Mouse (Mus musculus): ENCODE data around the gene Abhd17a.

Gene Abhd17a

DNA sequence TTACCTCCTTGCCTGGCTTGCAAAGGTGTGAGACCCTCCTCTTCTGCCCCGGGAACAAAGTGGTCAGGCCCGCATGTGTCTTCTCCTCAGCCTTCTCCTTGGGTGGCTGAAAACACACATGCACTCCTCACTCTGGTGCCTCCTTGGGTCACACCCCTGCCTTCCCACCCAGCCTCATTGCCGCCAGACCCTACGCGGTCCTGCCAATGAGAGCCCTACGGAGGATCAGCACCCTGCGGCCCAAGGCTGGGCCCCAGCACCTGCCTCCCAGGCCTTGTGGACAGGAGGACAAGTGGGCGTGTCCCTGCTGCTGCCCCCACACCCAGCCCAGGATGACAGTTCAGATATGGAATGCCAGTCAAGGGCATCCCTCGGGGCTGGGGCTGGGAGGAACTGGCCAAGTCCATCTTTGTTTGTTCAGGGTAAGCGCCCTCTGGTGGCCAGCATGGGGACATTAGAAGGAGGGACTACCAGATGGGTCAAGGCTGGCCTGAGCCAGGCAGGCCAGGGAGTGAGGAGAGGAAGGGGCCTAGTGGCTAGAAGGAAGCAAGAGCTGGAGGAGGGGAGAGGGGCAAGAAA lies 41.6 kb downstream of the Abhd17a start:
- peak; percentile 54 for DNase-seq (ENCODE audit: low read depth, low spot score)

DNA sequence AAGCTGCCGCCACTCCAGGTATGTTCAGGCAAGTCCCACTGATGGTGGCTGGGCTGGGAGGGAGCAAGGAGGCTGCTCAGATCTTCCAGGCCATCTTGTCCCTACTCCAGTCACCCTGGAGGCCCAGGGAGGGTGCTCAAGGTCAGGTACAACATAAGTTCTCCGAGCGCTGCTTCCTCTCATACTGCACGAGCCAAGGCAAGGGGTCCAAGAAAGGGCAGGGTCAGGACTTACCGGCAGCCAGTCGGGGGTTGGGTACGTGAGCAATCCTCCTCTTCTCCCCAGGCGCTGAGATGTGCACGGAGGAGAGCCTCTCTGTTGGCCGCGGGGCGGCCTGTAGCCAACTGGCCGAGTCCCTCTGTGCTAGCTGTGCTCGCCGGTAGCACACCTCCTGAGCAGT lies 42.6 kb downstream of the Abhd17a start:
- DNase-seq (ENCODE audit: low read depth, low spot score), result no peak

DNA sequence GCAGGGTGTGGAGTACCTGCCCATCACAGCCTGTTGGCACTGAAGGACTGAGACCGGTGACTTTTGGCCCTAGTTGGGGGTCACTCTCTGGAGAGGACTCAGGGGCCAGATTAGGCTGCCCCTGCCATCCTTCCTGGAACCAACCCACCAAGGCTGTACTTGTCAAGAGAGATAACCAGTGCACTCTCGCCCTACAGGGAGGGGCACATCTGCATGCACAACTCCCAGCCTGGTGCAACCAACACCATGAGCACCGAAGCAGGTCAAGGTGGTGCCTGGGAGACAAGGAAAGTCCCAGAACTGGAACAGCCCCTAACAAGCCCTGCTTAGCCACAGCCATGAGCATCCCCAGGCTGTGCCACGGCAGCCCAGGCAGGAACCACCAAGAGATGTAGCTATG lies 43.2 kb downstream of the Abhd17a start:
- DNase-seq (ENCODE audit: low read depth, low spot score), result no peak

DNA sequence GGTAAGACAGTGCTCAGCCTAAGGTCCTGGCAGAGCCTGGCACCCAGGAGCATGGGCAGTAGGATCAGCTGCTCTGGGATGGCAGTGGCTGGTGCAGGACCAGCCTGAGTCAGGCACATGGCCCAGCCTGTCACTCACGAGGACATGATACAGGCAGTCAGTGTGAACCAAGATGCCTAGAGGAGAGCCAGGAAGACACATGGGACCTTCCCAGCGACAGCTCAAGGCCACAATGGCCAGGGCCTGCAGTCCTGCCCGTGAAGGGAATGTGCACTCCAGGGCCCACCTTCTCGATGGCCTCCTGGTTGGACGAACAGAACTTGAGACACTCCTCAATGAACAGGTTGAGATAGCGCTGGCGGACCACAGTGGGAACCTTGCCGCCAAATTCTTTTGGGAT lies 44.6 kb downstream of the Abhd17a start:
- DNase-seq (ENCODE audit: low read depth, low spot score), result no peak

DNA sequence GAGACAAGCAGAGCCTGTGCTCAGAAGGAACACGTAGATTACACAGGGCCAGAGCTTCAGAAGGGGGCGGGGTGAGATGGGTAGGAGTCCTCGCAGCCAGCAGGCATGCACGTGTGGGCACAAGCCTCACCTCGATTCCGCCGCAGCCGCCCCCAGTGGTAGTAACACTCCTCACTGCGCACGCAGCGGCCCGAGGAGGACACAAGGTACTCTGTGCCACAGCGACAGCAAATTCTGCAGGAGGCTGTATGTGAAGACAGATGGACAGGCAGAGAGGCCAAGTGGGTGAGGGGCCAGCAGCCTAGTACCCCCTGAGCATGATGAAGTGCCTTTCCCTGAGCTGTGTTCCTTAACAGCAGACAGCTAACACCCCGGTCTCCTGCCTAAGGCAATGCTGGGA lies 46.3 kb downstream of the Abhd17a start:
- DNase-seq (ENCODE audit: low read depth, low spot score), result no peak

DNA sequence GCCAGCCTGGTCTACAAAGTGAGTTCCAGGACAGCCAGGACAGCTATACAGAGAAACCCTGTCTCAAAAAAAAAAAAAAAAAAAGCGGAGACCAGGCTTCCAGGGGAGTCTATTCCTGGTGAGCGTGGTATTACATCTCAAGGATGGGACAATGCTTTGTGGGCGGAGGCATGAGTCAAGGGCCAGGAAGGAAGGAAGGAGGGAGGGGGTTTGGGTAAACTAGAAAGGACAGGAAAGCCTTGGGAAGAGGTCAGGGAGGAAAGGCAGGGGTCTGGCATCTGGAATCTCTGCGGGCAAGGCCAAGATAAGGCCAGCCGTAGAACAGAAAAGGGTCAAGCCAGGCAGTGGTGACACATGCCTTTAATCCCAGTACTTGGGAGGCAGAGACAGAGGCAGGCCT lies 50.6 kb downstream of the Abhd17a start:
- no peak for DNase-seq (ENCODE audit: low read depth, low spot score)

DNA sequence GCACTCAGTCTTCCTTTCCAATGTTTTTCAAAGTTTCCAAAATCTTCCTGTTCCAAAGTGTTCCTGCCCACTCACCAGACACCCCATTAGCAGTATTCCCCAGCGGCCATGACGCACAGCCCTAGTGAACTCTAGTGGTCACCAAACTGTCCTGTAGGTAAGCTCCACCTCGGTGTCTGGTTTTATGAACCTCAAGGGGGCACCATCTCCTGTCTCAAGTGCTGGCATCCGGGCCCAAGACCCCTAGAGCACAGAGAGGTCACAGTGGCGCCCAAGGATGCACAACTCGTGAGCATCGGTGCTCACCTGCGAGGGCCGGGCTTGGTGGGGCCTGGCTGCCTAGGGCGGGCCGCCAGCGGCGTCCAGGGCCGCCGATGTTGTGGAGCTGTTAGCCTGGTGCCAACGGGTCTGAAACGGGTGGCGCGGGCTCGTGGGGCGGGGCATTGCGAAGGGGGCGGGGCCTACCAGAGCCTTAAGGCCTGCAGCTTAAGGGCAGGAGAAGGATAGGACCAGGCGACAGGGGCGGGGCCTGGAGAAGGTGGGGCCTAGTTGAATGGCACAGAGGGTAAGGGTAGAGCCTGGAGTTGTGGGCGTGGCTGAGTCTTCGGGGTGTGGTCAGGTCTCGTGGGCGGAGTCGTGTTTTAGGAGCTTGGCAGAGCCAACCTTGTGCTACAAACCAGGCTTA lies 51.3 kb downstream of the Abhd17a start, which contains the start of gene Atp8b3:
Atp8b3 (minus strand) TSS at position 415 of the 685 bp plus-strand sequence.
- DNase-seq (ENCODE audit: low read depth, low spot score), result peak; percentile 59

DNA sequence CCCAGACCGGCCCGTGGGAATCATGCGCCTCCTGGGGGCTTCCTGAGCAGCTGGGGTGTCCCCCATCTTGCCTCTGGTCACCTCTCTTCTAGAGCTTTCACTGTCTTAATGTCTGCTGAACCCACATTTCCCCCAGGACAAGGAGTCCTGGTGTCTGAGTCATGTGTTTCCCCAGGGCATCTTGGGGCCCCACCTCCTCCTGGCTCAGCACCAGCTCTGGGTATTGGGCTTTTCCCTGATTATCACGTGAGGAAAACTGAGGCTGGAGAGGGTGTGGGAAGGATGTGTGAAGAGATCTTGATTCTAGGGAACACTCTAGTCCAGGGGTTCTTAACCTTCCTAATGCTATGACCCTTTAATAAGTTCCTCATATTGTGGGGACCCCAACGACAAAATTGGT lies 52.0 kb downstream of the Abhd17a start:
- no peak for DNase-seq (ENCODE audit: low read depth, low spot score)

DNA sequence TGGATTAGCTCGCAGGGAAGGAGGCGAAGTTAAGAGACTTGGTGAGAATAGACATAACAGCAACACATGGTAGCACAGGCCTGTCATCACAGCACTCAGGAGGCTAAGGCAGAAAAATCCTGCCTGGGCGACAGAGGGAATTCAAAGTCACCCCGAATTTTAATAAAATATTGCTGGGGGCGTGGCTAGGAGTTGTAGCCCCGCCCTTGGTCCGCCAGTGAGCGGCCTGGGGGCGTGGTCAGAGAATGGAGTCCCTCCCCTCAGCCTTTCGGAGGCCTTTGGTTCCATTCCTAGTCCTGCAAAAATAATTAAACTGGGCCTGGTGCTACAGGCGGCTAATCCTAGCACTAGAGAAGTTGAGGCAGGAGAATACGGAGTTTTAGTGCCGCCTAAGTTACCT lies 54.4 kb downstream of the Abhd17a start:
- DNase-seq (ENCODE audit: low read depth, low spot score), result no peak

DNA sequence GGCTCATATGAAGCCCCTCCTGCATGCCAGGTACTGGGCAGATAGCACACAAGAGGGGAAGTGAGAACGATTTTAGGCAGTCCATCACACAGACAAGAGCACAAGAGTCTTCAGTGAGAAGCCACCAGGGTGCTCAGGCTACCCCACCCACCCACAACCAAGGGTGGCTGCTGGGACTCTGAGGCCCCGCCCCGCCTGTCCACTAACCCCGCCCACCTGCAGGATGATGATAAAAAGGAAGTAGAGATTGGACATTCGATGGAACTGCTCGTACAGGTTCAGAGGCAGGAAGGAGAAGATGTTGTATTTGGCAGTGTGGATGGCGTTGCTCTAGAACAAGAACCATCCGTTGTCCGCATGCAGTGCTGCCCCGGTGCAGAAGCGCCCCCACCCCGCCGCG lies 55.1 kb downstream of the Abhd17a start:
- no peak for DNase-seq (ENCODE audit: low read depth, low spot score)

DNA sequence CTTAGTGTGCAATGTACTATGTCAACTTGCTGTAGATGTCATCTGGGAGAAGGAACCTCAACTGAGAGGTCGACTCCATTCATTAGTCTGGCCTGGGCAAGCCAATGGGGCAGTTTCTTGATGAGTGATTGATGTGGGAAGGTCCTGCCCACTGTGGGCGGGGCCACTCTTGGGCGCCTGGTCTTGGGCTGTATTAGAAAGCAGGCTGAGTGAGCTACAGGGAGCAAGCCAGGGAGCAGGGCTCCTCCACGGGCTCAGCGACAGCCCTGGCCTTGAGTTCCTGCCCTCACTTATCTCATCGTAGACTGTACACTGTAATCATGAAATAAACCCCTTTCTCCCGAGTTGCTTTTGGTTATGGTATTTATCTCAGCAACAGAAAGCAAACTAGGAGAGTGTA lies 56.4 kb downstream of the Abhd17a start:
- no peak for DNase-seq (ENCODE audit: low read depth, low spot score)
